Mouse (Mus musculus) limb, embryonic 14.5 days (tissue): Measurements from ENCODE around the gene Chrna1. TPM values are rescaled to one million over a fixed set of nuclear protein-coding genes. Genes with fewer than 3 reads are reported as not detected.
A peak's percentile ranks its signal among the peaks of the same experiment; 100 is the strongest.

Source experiments
- ATAC-seq: fragments of 200-750 bp; cut with Nextera tagmentation; 2 replicates; pipeline ENCODE4 v1.8.0; 2017; ENCODE audit warnings: low read depth, moderate number of reproducible peaks, moderate TSS enrichment; ENCODE audit not compliant: low FRiP score
- DNase-seq: peaks from one replicate; pipeline ENCODE4 v3.0.0-alpha.2; 2015; ENCODE audit warnings: low spot score
- H3K27ac ChIP-seq: fragments of 300-500 bp; sonication (generic); replicated peaks from 2 replicates; pipeline ENCODE4 v1.5.1; 2014; ENCODE audit warnings: low read depth, mild to moderate bottlenecking, low read length, moderate library complexity, mixed read lengths
- H3K27me3 ChIP-seq: fragments of 300-500 bp; sonication (generic); 2 replicates; pipeline ENCODE4 v1.6.1; 2014; ENCODE audit warnings: low read length, mixed read lengths; ENCODE audit not compliant: control insufficient read depth, insufficient read depth
- H3K36me3 ChIP-seq: fragments of 300-500 bp; sonication (generic); 2 replicates; pipeline ENCODE4 v1.6.1; 2014; ENCODE audit warnings: mild to moderate bottlenecking, low read length, moderate library complexity, mixed read lengths; ENCODE audit not compliant: control insufficient read depth, insufficient read depth
- H3K4me1 ChIP-seq: fragments of 300-500 bp; sonication (generic); 2 replicates; pipeline ENCODE4 v1.6.1; 2014; ENCODE audit warnings: antibody characterized with exemption, low read length, mixed read lengths; ENCODE audit not compliant: control insufficient read depth, insufficient read depth
- H3K4me2 ChIP-seq: fragments of 300-500 bp; sonication (generic); replicated peaks from 2 replicates; pipeline ENCODE4 v1.6.1; 2014; ENCODE audit warnings: low read depth, mild to moderate bottlenecking, low read length, moderate library complexity; ENCODE audit not compliant: severe bottlenecking
- H3K4me3 ChIP-seq: fragments of 300-500 bp; sonication (generic); replicated peaks from 2 replicates; pipeline ENCODE4 v1.5.1; 2014; ENCODE audit warnings: low read length
- H3K9ac ChIP-seq: fragments of 300-500 bp; sonication (generic); 2 replicates; pipeline ENCODE4 v1.6.1; 2014; ENCODE audit warnings: mild to moderate bottlenecking, low read depth, low read length, moderate library complexity; ENCODE audit not compliant: severe bottlenecking
- H3K9me3 ChIP-seq: fragments of 300-500 bp; sonication (generic); 2 replicates; pipeline ENCODE4 v1.6.1; 2016; ENCODE audit warnings: low read length; ENCODE audit not compliant: control insufficient read depth
- POLR2A ChIP-seq: fragments of 200-500 bp; IDR thresholded peaks from 2 replicates; pipeline ENCODE4 v1.8.0; 2012; ENCODE audit warnings: inconsistent platforms, mild to moderate bottlenecking, moderate library complexity, borderline replicate concordance; ENCODE audit not compliant: insufficient read depth, insufficient read length; ENCODE audit errors: extremely low read depth
- WGBS: fragments of 180-500 bp; shearing (Covaris S2); extraction: QIAGEN DNeasy Blood & Tissue Kit; methylation state at CpG from one replicate; pipeline ENCODE4 v1.1.7; 2014; 5-methylcytosine and 5-hydroxymethylcytosine counted together
- polyA plus RNA-seq, 2 experiments: library from polyadenylated mRNA; depleted of rRNA in 1 of 2; stranded (reverse) in 1 of 2; unstranded in 1 of 2; fragments of >200 nt; fragmentation: Nextera tagmentation in 1 of 2; extraction: Ambion mirVana in 1 of 2; gene quantifications; 2 replicates each; pipeline versions ENCODE4 v1.2.1 to v1.2.3; 2012 to 2014

Chrna1 gene
- polyA plus RNA-seq, 2 experiments, result 8.9 to 19.4 TPM

DNA sequence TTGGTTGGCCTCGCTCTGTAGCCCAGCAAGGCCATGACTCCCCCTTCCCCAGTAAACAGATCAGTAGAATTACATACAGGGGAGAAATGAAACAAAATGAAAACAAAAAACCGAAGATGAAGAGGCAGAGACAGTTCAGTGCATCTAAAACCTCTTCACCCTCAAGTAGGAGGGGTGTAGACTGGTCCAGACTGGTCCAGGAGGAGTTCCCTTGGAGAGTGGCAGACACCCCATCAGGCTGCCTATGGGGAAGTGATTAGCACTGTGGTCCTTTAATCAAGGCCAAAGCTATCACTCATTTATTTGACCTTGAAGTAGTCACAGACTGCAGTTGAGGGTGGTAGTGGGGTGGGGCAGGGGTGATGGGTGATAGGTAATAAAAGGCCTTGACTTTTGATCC, 24.4 kb upstream of the Chrna1 start:
- no peaks in the 10 kb centered on the region for H3K36me3 ChIP-seq
- H3K4me2 ChIP-seq, result no peak overlapping the region
- 0 out of 2 replicates have a peak, but pooled peaks cover 6% of the 10 kb centered on the region for H3K4me1 ChIP-seq
- no peaks in the 10 kb centered on the region for H3K27me3 ChIP-seq
- no peak overlapping the region for H3K4me3 ChIP-seq
- DNase-seq, result no peak
- no peak overlapping the region for H3K27ac ChIP-seq
- H3K9me3 ChIP-seq, result no peaks in the 10 kb centered on the region
- WGBS, result 84% methylated on average over 2 of the region's 2 CpGs
- ATAC-seq, result no peak
- H3K9ac ChIP-seq, result no peak overlapping the region
- no peak for TF ChIP-seq POLR2A

DNA sequence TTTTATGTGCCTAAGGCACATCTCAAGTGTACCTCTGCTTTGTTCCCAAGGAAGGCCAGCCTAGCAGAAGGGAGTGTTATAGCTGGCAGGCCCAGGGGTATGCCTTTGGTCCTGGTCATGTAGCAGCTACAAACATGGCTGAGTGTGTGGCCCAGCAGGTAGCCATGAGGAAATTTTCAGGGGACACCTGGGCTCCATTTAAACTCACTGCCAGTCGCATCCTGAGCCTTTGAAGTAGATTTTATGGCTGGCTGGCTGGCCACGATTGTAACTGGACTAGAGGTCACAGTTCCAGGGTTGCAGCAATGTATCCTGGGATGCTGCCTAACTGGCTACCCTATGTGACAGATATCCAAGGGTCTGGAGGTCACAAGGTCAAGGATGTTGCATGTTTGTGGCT, 20.5 kb upstream of the Chrna1 start:
- H3K4me1 ChIP-seq, result peaks cover 11% of the 10 kb centered on the region; the same call in 1 of the 2 replicates
- no peak overlapping the region for H3K9ac ChIP-seq
- 17% methylated on average over 2 of the region's 2 CpGs for WGBS
- TF ChIP-seq POLR2A, result no peak
- H3K9me3 ChIP-seq, result no peaks in the 10 kb centered on the region
- ATAC-seq (no peak), DNase-seq (no peak)
- H3K27me3 ChIP-seq, result no peaks in the 10 kb centered on the region
- H3K4me2 ChIP-seq, result no peak overlapping the region
- no peak overlapping the region for H3K4me3 ChIP-seq
- no peak overlapping the region for H3K27ac ChIP-seq
- no peaks in the 10 kb centered on the region for H3K36me3 ChIP-seq

DNA sequence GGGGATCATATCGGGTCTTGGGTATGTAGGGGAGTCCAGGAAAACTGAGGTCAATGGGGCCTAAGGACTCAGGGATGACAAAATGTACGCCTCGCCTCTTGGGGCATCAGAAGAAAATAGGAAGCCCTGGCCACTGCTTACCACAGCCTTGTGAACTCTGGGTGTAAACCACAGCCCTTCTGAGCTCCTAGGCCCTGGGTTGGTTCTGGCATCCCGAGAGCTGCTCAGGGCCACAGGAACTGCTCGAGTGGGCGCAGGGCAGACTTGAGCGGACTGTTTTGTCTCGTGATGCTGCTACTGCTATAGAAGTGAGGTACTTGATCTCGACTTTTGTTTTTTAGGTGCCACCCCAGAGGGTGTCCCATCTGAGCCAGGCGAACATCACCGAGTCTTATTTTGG, 17.6 kb upstream of the Chrna1 start:
- no peak overlapping the region for H3K4me3 ChIP-seq
- no peak overlapping the region for H3K4me2 ChIP-seq
- H3K36me3 ChIP-seq, result no peaks in the 10 kb centered on the region
- no peak overlapping the region for H3K9ac ChIP-seq
- DNase-seq, result no peak
- 98% methylated on average over 11 of the region's 11 CpGs for WGBS
- no peaks in the 10 kb centered on the region for H3K9me3 ChIP-seq
- peaks cover 14% of the 10 kb centered on the region for H3K4me1 ChIP-seq
- TF ChIP-seq POLR2A, result no peak
- H3K27ac ChIP-seq, result no peak overlapping the region
- H3K27me3 ChIP-seq, result no peaks in the 10 kb centered on the region
- no peak for ATAC-seq

DNA sequence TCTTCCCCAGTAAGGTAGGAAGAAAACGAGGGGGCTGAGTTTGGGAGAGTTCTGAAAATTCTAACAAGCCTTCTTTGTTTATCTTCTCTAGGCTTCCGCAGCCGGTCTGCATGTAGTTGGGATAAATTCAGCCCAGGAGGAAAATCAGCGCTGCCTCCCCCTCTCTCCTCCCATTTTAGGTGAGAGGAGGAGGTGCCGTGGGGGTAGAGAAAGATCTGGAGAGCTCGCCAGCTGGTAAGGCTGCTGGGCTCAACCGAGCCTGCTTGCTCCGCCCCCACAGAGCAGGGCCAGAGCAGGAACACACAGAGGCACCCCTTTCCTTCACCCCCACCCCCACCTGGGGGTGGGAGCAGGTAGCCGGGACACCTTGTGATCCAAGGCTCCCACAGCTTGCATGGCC, 16.6 kb upstream of the Chrna1 start:
- H3K9ac ChIP-seq, result no peak overlapping the region
- no peak overlapping the region for H3K4me3 ChIP-seq
- peak overlapping the region; percentile 41 for H3K4me2 ChIP-seq
- DNase-seq (peak; percentile 66), ATAC-seq (peak; percentile 83)
- 10% methylated on average over 8 of the region's 9 CpGs for WGBS
- H3K27ac ChIP-seq, result peak overlapping the region; percentile 26; the same call in 1 of the 2 replicates
- peaks cover 19% of the 10 kb centered on the region for H3K4me1 ChIP-seq
- no peaks in the 10 kb centered on the region for H3K9me3 ChIP-seq
- no peaks in the 10 kb centered on the region for H3K27me3 ChIP-seq
- TF ChIP-seq POLR2A, result no peak
- no peaks in the 10 kb centered on the region for H3K36me3 ChIP-seq

DNA sequence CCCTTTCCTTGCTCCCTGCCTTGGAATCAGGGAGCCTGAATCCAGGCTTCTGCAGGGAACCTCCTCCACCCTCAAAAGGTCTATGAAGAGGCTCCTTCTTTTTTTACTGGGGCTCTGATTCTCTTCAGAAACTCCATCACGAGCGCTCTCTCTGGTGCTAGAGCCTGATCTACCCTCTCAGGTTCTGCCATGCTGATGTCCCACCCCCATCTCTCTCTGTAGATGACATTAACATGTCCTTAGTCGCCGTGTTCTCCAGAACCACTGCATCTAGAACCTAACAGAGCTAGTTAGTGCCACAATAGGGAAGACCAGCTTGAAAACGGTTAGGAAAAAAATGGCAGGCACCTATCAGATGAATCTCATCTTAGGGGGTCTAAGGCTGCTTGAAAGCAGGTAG, 16.2 kb upstream of the Chrna1 start:
- no peaks in the 10 kb centered on the region for H3K27me3 ChIP-seq
- no peaks in the 10 kb centered on the region for H3K9me3 ChIP-seq
- no peak overlapping the region for H3K4me3 ChIP-seq
- no peak overlapping the region; the same call in 1 of the 2 replicates for H3K9ac ChIP-seq
- peak overlapping the region; percentile 41 for H3K4me2 ChIP-seq
- H3K4me1 ChIP-seq, result peaks cover 19% of the 10 kb centered on the region
- no peak for DNase-seq
- H3K27ac ChIP-seq, result no peak overlapping the region
- no peaks in the 10 kb centered on the region for H3K36me3 ChIP-seq
- ATAC-seq, result no peak
- 66% methylated on average over 5 of the region's 5 CpGs for WGBS
- no peak for TF ChIP-seq POLR2A

DNA sequence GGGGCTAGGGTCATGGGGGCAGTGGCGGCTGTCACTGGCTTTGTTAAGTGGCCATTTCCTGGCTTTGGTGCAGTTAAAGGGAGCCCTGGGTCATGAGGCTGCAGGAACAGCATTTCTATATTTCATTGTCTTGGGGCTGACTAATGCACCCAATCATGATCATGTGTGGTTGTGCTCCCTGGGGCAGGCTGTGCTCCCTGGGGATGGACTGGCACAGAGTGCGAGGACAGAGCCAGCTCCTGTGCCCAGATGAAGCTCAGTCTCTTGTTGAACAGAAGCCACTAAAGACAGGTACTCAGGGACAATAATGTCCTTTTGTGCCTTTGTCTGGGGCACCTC, 12.9 kb upstream of the Chrna1 start:
- no peak for TF ChIP-seq POLR2A
- WGBS, result 57% methylated on average over 2 of the region's 2 CpGs

More for the DNA sequence above, 12.9 kb upstream of the Chrna1 start:
- H3K9me3 ChIP-seq, result no peaks in the 10 kb centered on the region
- no peak overlapping the region for H3K4me3 ChIP-seq
- H3K4me1 ChIP-seq, result peaks cover 30% of the 10 kb centered on the region
- DNase-seq (no peak), ATAC-seq (no peak)
- no peak overlapping the region for H3K4me2 ChIP-seq
- H3K36me3 ChIP-seq, result no peaks in the 10 kb centered on the region
- no peaks in the 10 kb centered on the region for H3K27me3 ChIP-seq
- no peak overlapping the region for H3K9ac ChIP-seq
- no peak overlapping the region for H3K27ac ChIP-seq
